Mouse (Mus musculus): ENCODE data around the gene Taok1.
"Not testable (repeated sequence)": the region's sequence is repeated elsewhere in the genome, so short reads cannot be mapped to it uniquely, and the experiment has no call there.

Gene Taok1

DNA sequence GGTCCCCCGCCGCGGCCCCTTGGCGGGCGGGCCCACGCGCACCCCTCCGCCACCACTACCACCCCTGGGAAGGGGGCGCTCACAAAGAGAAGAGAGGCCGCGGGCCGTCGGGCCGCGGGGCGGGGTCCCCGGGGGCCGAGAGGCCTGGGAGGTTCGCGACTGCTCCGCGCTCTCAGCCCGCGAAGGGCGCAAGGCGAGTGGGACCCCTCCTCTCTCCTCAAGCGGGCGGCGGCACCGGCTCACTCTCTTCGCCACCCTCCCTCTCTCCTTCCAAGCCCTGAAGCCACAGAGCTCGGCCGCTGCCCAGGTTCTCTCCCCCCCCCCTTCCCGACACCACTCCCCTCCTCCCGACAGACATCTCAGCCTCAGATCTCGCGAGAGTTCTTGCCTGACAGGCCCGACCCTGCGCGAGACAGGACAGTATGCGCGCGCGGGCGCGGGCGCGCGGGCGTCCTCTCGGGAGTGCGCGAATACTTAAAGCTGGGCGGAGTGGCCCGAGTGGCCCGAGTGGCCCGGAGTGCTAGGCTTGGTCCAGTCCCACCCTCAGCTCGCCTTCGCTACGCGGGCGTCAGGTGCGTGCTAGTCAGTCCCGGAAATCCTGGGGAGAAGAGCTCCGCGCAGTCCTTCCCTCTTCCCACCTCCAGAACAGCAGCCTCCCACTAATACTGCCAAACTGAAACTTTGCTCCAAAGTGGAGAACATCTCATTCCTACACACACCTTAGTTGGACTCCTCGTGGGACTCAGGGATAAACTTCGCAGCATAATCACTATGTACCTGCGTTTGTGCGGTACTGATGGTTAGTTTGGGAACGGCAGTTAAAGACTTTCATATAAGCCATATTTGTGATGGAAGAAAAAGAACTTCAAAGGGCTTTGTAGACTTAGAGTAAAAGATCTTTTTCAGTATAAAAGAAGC, at the start of gene Taok1:
Gene Taok1 (minus strand): TSS at position 278 of the 918 bp plus-strand sequence.
- DNase-seq (ENCODE audit: extremely low read depth, low read depth, low spot score) = peak; percentile 54

DNA sequence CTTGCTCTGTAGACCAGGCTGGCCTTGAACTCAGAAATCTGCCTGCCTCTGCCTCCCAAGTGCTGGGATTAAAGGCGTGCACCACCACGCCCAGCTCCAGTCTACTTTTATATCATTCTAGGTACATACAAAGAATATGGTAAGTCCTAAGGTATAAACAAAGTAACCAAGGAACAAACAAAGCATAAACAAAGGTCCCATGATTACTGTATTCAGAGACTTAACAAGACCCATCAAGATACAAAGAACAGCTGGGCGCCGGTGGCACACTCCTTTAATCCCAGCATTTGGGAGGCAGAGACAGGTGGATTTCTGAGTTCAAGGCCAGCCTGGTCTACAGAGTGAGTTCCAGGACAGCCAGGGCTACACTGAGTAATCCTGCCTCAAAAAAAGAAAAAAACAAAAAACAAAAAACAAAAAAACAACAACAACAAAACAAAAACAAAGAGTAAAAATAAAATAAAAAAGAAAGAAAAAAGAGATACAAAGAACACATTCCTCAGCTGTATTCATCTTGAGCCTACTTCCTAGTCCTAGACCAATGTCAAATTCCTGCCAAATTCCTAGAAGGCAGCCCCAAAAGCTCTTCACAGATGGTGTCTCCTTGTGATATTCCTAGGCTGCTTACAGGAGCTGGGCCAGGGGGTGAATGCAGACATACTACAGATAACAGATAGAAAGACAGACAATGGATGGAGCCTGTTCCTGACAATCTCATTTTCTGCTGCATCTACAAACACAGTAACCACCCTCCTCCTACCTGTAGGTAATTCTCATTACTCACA, 46.0 kb upstream of the Taok1 start:
- DNase-seq (ENCODE audit: extremely low read depth, low read depth, low spot score) = not testable (repeated sequence)

DNA sequence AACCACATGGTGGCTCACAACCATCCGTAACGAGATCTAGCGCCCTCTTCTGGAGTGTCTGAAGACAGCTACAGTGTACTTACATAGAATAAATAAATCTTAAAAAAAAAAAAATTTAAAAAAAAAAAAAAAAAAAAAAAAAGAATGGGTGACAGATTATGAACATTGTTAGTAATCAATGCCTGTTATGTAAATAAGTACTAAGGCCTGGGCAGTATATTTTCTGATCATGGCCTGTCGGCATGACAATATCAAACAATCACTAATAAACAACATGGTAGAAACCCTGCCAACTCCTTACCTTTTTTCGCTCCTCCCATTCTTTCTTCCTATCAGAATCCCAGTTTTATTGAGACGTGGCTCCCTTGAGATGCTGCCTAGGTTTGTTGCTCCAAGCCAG, 44.9 kb upstream of the Taok1 start:
- DNase-seq (ENCODE audit: extremely low read depth, low read depth, low spot score) = no peak

DNA sequence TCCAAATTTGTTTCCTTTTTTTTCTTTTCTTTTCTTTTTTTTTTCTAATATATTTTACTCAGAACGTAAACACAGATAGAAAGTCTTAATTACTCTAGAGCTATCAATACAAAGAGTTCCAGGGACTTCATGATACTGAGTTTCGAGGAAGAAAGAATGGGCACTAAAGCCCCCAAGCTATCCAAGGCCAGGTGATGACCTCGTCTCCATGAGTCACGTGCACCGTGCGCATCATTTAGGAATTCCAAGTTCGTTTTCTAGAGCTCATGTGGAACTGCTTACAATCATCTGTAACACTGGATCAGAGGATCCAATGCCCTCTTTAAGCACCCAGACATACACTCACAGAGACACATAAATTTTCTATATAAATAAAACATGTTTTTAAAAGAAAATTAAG, 41.3 kb upstream of the Taok1 start:
- no peak for DNase-seq (ENCODE audit: extremely low read depth, low read depth, low spot score)

DNA sequence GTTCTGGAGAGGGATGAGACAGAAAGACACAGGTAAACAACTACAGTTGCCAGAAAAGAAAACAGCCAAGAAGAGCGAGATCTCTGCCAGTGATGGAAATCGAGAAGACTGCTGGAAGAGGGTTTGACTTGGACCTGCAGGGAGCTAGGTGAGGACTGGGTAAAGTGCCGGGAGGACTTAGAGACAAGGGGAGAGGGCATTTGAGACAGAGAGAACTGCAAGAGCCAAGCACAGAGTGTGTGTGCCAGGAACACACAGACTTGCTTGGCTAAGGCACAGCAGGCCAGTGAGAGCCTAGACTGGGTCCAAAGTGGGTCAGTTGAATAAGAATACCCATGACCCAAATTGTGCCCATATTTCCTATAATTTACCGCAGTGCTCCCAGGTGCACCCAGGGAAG, 37.9 kb upstream of the Taok1 start:
- DNase-seq (ENCODE audit: extremely low read depth, low read depth, low spot score) = no peak

DNA sequence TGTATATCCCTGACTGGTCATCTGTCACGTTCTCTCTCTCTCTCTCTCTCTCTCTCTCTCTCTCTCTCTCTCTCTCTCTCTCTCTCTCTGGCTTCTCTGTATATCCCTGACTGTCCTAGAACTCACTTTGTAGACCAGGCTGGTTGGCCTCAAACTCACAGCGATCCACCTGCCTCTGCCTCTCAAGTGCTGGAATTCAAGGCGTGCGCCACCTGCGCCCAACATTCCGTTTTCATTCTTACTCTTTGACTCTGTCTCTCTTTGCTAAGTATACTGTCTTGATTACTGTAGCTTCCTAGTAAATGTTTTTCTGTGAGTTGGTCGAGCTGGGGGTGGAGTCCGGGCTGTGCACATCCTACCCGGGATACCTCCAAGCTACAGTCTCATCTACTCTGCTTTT, 33.8 kb upstream of the Taok1 start:
- no peak for DNase-seq (ENCODE audit: extremely low read depth, low read depth, low spot score)

DNA sequence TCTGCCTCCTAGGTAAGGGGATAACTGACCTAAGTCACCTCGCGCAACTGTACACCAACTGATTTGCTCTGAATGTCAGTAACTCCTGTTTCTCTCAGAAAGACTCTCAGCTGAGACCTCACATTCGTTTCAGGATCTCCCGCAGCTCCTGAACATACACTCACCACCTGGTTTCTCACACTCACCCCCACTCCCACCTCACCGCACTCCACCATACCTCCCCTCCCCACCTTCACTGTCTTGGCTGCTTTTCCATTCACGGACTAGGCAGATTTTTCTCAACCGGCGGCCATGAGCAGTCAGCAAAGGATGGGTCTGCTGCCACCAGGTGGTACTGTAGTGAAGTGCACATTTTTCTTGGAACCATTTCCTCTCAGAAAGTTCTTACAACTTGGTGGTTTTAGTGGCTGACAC, 22.6 kb upstream of the Taok1 start:
- no peak for DNase-seq (ENCODE audit: extremely low read depth, low read depth, low spot score)

DNA sequence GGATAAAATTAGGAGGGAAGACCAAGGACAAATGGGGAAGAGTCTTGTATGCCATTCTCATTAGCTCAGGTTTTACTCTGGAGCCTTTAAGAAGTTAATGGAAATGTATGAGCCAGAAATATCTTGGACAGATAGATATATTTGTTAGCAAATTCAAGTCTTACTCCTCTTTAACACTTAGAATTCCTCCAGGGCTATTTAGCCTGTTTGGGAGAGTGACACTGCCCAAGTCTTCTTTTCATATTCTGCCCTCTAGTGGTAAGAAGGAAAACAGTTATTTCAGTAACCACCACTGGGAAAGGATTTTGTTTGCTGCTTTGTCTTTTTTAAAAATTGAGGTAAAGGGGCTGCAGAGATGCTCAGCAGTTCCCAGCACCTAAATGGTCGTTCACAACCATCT, 21.9 kb upstream of the Taok1 start:
- no peak for DNase-seq (ENCODE audit: extremely low read depth, low read depth, low spot score)

DNA sequence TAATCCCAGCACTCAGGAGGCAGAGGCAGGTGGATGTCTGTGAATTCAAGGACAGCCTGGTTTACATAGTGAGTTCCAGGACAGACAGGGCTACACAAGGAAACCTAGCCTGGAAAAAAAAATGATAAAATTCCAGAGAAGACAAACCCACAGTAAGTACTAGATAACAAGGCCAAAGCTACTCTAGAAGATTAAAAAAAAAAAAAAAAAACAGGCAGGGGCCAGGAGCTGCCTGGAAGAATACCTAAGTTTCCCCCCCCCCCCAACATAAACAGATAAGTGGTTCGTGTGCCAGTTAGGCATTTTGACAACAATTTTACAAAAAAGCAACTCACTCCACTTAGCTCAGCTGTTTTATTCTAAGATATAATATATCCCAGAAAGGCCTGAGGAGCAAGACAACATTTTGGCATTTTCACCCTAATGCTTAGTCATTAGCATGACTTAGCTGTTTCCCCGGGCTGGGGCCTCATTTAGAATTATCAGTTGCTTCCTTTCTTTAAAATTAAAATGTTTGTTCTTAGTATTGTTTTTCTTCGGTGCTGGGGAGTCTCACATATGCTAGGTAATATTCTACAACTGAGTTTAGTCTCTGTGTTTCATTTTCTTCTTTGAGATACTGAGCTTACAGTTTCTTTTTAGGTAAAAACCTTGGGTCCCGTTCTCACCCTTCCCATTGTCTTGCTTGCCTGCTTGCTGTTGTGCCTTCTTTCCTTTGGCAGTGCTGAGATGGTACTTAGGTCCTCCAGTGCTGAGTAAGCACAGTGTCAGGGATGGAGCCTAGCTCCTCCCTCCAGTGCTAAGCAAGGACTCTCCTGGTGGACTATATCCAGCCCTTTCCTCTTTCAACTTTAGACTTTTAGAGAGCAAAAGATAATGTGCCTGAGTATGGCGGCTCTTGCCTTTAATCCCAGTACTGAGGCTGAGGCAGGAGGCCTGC, 19.3 kb upstream of the Taok1 start:
- no peak for DNase-seq (ENCODE audit: extremely low read depth, low read depth, low spot score)

DNA sequence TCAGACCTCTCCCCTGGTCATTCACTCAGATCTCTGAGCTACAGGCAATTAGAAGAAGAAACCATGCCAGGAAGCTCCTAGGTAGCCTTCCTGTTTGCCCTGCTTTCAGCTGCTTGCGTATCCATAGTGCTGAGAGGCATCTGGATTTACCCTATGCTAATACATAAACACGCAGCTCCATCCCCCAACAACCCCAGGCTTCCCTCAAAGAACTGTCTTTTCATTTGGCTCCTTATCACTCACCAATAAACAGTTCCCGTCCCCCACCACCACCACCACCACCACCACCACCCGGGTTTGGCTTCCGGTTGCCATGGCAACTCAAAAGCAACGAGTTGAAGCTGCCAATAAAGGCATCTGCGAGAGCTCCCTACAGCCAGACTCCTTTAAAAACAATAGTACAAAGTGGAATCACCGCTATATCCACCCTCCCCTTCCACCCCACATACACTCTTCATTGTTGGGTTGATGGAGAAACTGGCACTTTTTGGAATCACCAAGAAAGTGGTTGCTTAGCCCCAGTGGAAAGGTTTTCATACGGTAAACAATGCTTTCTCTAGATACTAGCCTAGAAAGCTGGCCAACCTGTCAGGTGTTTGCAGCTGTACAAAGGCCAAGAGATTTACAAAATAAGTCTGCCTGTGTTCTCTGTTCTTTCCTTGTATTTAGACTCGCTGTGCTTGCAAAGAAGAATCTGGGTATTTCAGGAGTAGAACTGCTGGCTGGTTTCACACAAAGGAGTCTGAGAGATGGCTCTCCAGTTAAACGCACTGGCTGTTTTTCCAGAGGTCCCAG, 17.6 kb upstream of the Taok1 start:
- no peak for DNase-seq (ENCODE audit: extremely low read depth, low read depth, low spot score)

DNA sequence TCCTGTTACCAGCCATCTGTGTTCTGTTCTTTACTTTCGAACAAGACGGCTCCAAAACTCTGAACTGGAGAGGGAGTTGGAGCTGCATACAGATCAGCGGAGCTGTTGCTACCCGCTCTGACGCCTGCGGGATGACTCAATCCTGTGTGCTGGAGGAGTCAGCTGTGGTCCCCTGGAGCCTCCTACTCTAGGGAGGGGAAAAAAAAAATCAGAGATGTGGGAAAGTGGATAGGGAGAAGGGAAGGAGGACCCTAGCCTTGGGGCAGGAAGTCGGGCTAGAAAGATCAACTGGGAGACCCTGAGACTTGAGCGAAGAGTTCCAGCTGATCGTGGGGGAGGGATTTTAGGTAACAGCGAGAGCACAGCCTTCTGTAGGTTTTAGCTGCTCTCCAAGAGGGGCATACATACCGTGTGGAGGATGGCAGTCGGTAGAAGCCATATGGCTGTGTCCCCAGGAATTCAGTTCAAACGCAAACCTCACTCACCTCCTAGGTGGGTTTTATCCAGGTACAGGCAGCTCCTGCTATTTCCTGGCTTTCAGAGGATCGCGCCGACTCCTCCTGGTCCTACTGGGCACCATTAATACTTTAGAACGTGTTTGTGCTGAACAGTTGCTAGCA, 16.9 kb upstream of the Taok1 start:
- no peak for DNase-seq (ENCODE audit: extremely low read depth, low read depth, low spot score)

DNA sequence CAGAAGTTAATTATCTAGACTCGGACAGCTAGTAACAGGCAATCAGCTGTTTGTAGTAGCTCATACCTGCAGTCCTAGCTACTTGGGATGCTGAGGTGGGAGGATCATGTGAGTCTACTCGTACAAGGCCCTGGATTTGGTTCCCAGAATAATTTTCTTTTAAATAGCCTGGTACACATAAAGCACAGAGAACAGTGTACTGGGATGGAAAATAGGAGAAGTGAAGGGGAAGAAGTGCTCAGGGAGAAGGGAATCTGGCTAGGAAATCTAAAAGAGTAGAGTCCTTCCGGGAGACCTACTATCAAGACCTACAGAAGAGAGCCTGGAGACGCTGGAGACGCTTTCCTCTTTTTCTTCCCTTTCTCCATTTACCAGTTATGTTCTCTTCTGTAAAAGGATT, 16.4 kb upstream of the Taok1 start:
- no peak for DNase-seq (ENCODE audit: extremely low read depth, low read depth, low spot score)

DNA sequence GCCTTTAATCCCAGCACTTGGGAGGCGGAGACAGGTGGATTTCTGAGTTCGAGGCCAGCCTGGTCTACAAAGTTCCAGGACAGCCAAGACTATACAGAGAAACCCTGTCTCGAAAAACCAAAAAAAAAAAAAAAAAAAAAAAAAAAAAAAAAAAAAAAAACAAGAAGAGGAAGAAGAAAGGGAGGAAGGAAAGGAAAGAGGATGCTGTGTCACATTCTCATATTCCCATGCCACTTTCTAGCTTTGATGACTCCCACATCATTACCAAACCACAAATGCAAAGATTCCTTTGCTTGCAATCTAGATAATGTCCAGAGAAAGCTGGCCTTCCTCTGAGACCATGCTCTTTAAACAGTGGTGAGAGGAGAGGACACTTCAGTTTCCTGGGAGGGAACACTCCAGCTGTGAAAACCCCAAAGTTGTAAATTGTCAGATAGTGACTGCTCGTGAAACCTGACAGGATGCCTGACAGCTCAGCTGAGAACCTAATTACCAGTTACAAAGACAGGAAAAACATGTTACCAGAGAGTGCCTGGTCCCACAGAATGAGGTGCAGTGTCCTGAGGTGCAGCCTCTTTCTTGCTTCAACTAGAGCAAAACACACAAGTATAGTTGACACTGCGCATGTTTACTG, 14.4 kb upstream of the Taok1 start:
- no peak for DNase-seq (ENCODE audit: extremely low read depth, low read depth, low spot score)

DNA sequence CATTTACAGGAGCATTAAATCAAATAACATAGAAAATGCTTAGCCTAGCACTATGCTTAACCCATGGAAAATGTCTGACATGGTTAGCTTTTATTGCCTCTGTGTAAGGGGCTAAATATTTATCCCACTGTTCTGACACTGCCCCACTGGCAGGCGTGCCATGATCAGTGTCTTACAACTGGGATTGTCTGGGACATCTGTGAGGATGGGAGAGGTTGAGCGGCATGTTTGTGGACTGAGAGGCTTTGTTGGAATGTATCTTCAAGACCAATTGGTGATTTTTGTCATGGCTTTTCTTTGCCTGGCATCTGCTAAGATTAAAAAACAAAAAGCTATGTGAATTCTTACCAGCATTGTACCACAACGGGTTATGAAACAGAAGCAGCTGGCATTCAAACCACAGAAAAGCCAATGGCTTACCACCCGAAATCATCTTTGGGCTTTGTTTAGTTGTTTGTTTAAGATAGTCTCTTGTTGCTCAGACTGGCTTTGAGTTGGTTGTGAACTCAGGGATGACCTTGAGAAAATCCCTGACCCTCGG, 7.5 kb upstream of the Taok1 start:
- DNase-seq (ENCODE audit: extremely low read depth, low read depth, low spot score) = no peak

DNA sequence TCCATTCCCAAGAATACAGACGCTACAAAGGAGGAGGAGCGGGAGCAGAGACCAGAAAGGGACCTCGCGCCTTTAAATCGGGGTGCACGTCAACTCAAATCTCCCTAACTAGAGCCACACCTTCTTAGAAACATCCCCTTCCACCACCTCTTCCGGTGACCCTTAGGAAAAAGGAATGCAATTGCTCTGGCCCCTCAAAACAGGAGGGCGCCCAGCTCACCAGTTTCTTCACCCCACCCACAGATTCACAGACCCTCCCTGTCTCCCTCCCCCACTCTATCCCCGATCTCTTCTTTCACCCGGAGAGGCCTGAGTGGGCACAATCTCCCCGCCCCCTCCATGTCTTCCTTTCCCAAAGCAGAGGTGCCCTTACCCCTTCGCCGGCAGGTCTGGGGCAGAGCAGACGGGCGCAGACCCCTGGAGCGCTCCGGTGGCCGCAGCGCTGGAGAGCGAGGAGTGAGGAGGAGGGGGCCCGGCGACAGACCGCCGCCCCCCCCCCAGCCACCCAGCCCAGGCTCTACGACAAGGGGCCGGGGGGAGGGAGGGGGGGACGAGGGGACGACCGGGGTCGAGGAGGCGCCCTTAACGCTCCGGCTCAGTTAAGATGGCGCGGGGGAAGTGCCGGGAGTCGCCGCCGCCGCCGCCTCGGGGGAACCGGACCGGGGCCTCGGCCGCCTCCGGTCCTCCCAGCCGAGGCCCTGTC, 629 bp downstream of the Taok1 start:
- no peak for DNase-seq (ENCODE audit: extremely low read depth, low read depth, low spot score)

DNA sequence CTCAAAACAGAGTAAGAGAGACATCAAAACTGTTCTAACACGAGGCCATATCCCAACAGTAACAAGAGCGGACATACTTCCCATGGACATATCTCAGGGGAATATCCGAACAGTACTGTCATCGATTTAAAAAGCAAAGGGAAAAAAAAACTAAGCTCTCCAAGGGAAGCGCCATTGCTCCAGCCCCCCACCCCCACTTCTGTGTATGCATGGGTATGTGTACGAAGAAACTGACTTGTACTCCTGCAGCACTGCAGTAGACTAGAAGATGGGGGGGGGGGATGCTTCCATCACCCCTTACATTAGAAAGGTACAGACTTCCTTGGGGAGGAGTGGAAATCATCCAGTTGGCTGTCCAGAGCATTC, 1.2 kb downstream of the Taok1 start:
- DNase-seq (ENCODE audit: extremely low read depth, low read depth, low spot score) = no peak

DNA sequence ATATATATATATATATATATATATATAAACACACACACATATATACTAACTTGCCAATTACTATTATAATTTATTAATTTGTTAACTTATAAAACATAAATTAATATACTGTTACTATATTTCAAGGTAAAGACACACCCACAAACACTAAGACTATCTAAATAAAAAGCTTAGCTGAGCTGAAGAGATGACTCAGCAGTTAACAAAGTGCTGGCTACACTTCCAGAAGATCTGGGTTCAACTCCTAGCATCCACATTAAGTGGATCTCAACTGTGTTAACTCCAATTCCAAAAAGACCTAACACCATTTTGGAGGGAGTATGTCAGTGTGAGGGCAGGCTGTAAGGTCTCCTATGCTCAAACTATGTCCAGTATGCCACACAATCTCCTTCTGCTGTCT, 10.3 kb downstream of the Taok1 start:
- no peak for DNase-seq (ENCODE audit: extremely low read depth, low read depth, low spot score)

DNA sequence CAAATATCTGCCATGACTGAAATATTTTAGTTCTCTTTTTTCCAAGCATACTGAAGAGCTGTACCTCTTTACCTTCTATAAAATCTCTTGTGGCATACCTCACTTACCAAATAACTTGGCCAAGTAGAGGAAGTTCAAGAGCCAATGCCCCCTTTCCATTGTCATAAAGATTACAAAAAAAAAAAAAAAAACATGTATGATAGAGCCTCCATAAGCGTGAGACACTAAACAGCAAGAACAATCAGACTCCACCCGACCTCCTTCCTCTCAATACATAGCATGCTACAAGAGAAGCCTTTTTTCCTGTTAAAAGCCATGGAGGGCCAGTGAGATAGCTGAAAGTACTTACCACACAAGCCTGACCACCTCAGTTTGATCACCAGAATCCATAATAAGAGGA, 16.2 kb downstream of the Taok1 start:
- no peak for DNase-seq (ENCODE audit: extremely low read depth, low read depth, low spot score)

DNA sequence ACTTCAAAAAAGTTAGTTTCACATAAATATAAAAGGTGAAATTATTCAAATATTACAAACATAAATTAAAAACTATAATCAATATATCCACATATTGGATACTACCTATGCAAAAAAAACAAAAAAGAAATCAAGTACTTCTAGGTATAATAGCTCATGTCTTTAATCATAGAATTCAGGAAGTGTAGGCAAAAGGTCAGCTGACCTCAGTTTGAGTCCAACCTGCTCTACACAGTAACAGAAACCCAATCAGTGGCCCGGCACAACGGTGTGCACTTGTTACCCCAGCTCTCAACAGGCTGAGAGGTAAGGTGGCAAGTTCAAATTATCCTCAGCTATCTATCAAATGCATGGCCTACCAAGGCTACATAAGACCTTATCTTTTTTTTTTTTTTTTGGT, 16.8 kb downstream of the Taok1 start:
- no peak for DNase-seq (ENCODE audit: extremely low read depth, low read depth, low spot score)
